ENCODE assay signal across 22 mouse cellular contexts in genomic region chr5:35768525-35768924, GRCm38 (mm10). TPM values are rescaled to one million over a fixed set of nuclear protein-coding genes. Genes with fewer than 3 reads are reported as not detected.
DNase-seq lines count a peak whose midpoint lies in the region; ATAC-seq and TF ChIP-seq lines count a peak whose summit lies in the region.
"Had no signal": no experiment of that assay in that cellular context is flagged by ENCODE, and none has a peak within 500 bp of the region (broad histone marks: within the 10 kb centered on the region; RNA-seq: fewer than 3 reads in every experiment).

No protein-coding gene starts in this region.

- no peaks in the 10 kb centered on the region for H3K9me3 ChIP-seq in heart, embryonic 13.5 days
- H3K9me3 ChIP-seq in E14TG2a.4 (ENCODE audit: low read length) (no peaks in the 10 kb centered on the region), ES-Bruce4 (replicated peaks; ENCODE audit: control insufficient read depth, insufficient read depth, low read length, poor library complexity, severe bottlenecking) (no peaks in the 10 kb centered on the region)
- H3K9me3 ChIP-seq in limb, embryonic 10.5 days (replicated peaks) = no peaks in the 10 kb centered on the region
- H3K9me3 ChIP-seq: embryonic facial prominence, embryonic 15.5 days; forebrain, embryonic 10.5 days; heart, embryonic 12.5 days; hindbrain, embryonic 13.5 days had no signal

- 0 out of 2 replicates have a peak, but pooled peaks have one; percentile 8 for TF ChIP-seq EP300 in ES-Bruce4 (IDR thresholded peaks at IDR 0.05; ENCODE audit: insufficient read depth, low read depth, low read length)

- H3K4me1 ChIP-seq in heart, embryonic 13.5 days = peaks cover 90% of the 10 kb centered on the region
- peaks cover 89% of the 10 kb centered on the region for H3K4me1 ChIP-seq in E14TG2a.4 (replicated peaks; ENCODE audit: low read depth, low read length)
- H3K4me1 ChIP-seq in ES-Bruce4 (ENCODE audit: control insufficient read depth, insufficient read depth, low read length) = peaks cover 6% of the 10 kb centered on the region
- H3K4me1 ChIP-seq in limb, embryonic 10.5 days = peaks cover 22% of the 10 kb centered on the region
- H3K4me1 ChIP-seq in lung, adult 2 months (ENCODE audit: control insufficient read depth, insufficient read depth, low read length) = no peaks in the 10 kb centered on the region
- H3K4me1 ChIP-seq: forebrain, embryonic 10.5 days had no signal

- TF ChIP-seq CTCF in E14TG2a.4 (conservative IDR thresholded peaks at IDR 0.05; ENCODE audit: low read length) = no peak
- no peak for TF ChIP-seq CTCF in ES-Bruce4 (IDR thresholded peaks at IDR 0.05; ENCODE audit: low read depth, low read length)
- no peak for TF ChIP-seq CTCF in lung, adult 2 months (IDR thresholded peaks at IDR 0.05; ENCODE audit: insufficient read depth, low read length)

- peak overlapping the region; percentile 60; the same call in 1 of the 2 replicates for H3K9ac ChIP-seq in heart, embryonic 13.5 days
- H3K9ac ChIP-seq in ES-Bruce4 (ENCODE audit: low read depth, poor library complexity, severe bottlenecking) = no peak overlapping the region
- H3K9ac ChIP-seq: embryonic facial prominence, embryonic 15.5 days; hindbrain, embryonic 13.5 days had no signal

- no peak for ATAC-seq in heart, embryonic 13.5 days (ENCODE audit: extremely low read depth, insufficient number of reproducible peaks, low FRiP score, low TSS enrichment)
- ATAC-seq: forebrain, embryonic 14.5 days; hindbrain, postnatal 0 days; Patski had no signal

- H3K27ac ChIP-seq in heart, embryonic 13.5 days (replicated peaks) = peak overlapping the region; percentile 48
- no peak overlapping the region for H3K27ac ChIP-seq in ES-Bruce4 (ENCODE audit: insufficient read depth, low read length)
- H3K27ac ChIP-seq in limb, embryonic 10.5 days = 0 out of 2 replicates have a peak overlapping the region, but pooled peaks have one; percentile 14
- H3K27ac ChIP-seq: embryonic facial prominence, embryonic 15.5 days; forebrain, embryonic 10.5 days; hindbrain, embryonic 13.5 days; hindbrain, postnatal 0 days had no signal

- no peak overlapping the region for H3K4me2 ChIP-seq in heart, embryonic 13.5 days
- H3K4me2 ChIP-seq: embryonic facial prominence, embryonic 15.5 days; heart, embryonic 12.5 days; hindbrain, embryonic 13.5 days had no signal

- H3K36me3 ChIP-seq in heart, embryonic 13.5 days = no peaks in the 10 kb centered on the region
- H3K36me3 ChIP-seq in E14TG2a.4 (ENCODE audit: insufficient read depth, low read length) (no peaks in the 10 kb centered on the region), ES-Bruce4 (ENCODE audit: control insufficient read depth, insufficient read depth, low read length, poor library complexity, severe bottlenecking) (no peaks in the 10 kb centered on the region)
- no peaks in the 10 kb centered on the region for H3K36me3 ChIP-seq in limb, embryonic 10.5 days
- H3K36me3 ChIP-seq: embryonic facial prominence, embryonic 15.5 days; forebrain, embryonic 10.5 days; heart, embryonic 12.5 days; hindbrain, embryonic 13.5 days had no signal

- H3K27me3 ChIP-seq in heart, embryonic 13.5 days (replicated peaks) = peaks cover 7% of the 10 kb centered on the region; the same call in 1 of the 2 replicates
- H3K27me3 ChIP-seq in E14TG2a.4 (ENCODE audit: insufficient read depth, low read length) (no peaks in the 10 kb centered on the region), ES-Bruce4 (ENCODE audit: control insufficient read depth, insufficient read depth, low read length, poor library complexity, severe bottlenecking) (no peaks in the 10 kb centered on the region)
- peaks cover 10% of the 10 kb centered on the region; the same call in 1 of the 2 replicates for H3K27me3 ChIP-seq in limb, embryonic 10.5 days (ENCODE audit: low read depth, poor library complexity, severe bottlenecking)
- H3K27me3 ChIP-seq: Patski had no signal

- no peak overlapping the region for H3K4me3 ChIP-seq in heart, embryonic 13.5 days
- H3K4me3 ChIP-seq in E14TG2a.4 (replicated peaks; ENCODE audit: low read length) (0 out of 2 replicates have a peak overlapping the region, but pooled peaks have one; percentile 0), ES-Bruce4 (ENCODE audit: low read depth, low read length) (no peak overlapping the region)
- no peak overlapping the region for H3K4me3 ChIP-seq in limb, embryonic 10.5 days
- H3K4me3 ChIP-seq in lung, adult 2 months (replicated peaks; ENCODE audit: extremely low read depth, low read depth, low read length) = no peak overlapping the region
- H3K4me3 ChIP-seq: embryonic facial prominence, embryonic 15.5 days; erythroblast, embryonic 14.5 days; forebrain, embryonic 10.5 days; heart, embryonic 12.5 days; hindbrain, embryonic 13.5 days had no signal

- 54% methylated on average over 3 of the region's 3 CpGs for WGBS in heart, embryonic 13.5 days
- 80% methylated on average over 3 of the region's 3 CpGs for WGBS in limb, embryonic 10.5 days
- 71% methylated on average over 3 of the region's 3 CpGs for WGBS in lung, adult 2 months

- no peak for DNase-seq in heart, adult 11 months
- DNase-seq in limb, embryonic 10.5 days (ENCODE audit: low spot score) = no peak
- no peak for DNase-seq in lung, adult 2 months
- DNase-seq: adrenal gland, adult 8-10 months; adrenal gland, postnatal 36 days; cerebellum, adult 11 months; cerebellum, adult 8-10 months; cerebellum, postnatal 14 days; embryo, embryonic 11 days; gastrocnemius, postnatal 36 days; kidney, adult 11 months had no signal

- TF ChIP-seq POLR2A in ES-Bruce4 (IDR thresholded peaks at IDR 0.05; ENCODE audit: insufficient read depth, low read length) = no peak
- TF ChIP-seq POLR2A in lung, adult 2 months (IDR thresholded peaks at IDR 0.05; ENCODE audit: borderline replicate concordance, extremely low read depth, low read depth, low read length) = no peak

RNA-seq across cellular contexts. Expression of gene Ablim2, which starts 10.8 kb away (rescaled TPM):
- 4.9 and 5.1 TPM in 2 replicates for polyA plus RNA-seq in heart, embryonic 13.5 days (2015; fragmentation: Nextera tagmentation; extraction: Ambion mirVana)
- polyA plus RNA-seq in ES-Bruce4 (2011; ENCODE audit: insufficient read depth, insufficient read length, low read depth, missing spikeins) = 3.8 and 6.1 TPM in 2 replicates
- polyA plus RNA-seq in limb, embryonic 10.5 days (2016; fragmentation: Nextera tagmentation; extraction: Ambion mirVana) = 0.74 and 0.92 TPM in 2 replicates
- polyA plus RNA-seq in lung, adult 2 months (2012; rRNA removed) = 12.9 and 16.9 TPM in 2 replicates
- polyA plus RNA-seq: erythroblast, embryonic 14.5 days; forebrain, embryonic 10.5 days had no signal

RNA-seq across cellular contexts. Expression of gene Sh3tc1, which starts 28.7 kb away (rescaled TPM):
- polyA plus RNA-seq in heart, embryonic 13.5 days (2015; fragmentation: Nextera tagmentation; extraction: Ambion mirVana) = 9.2 and 9.7 TPM in 2 replicates
- 3.6 and 5.1 TPM in 2 replicates for polyA plus RNA-seq in ES-Bruce4 (2011; ENCODE audit: insufficient read depth, insufficient read length, low read depth, missing spikeins)
- polyA plus RNA-seq in limb, embryonic 10.5 days (2016; fragmentation: Nextera tagmentation; extraction: Ambion mirVana) = 4.9 and 6.6 TPM in 2 replicates
- polyA plus RNA-seq in lung, adult 2 months (2012; rRNA removed) = 38.3 and 39.4 TPM in 2 replicates
